Mouse (Mus musculus) cerebellum, adult 2 months (tissue): ENCODE results near the gene Lrig1.

Source experiments
- CTCF ChIP-seq: fragments of 200-500 bp; IDR thresholded peaks from 2 replicates; pipeline ENCODE4 v1.5.1; 2011; ENCODE audit warnings: low read depth, mild to moderate bottlenecking, control low read depth, low read length, moderate library complexity, borderline replicate concordance; ENCODE audit not compliant: insufficient read depth
- POLR2A ChIP-seq: fragments of 200-500 bp; IDR thresholded peaks from 2 replicates; pipeline ENCODE4 v1.6.1; 2011; ENCODE audit warnings: low read length, control low read depth, borderline replicate concordance; ENCODE audit not compliant: insufficient read depth

DNA sequence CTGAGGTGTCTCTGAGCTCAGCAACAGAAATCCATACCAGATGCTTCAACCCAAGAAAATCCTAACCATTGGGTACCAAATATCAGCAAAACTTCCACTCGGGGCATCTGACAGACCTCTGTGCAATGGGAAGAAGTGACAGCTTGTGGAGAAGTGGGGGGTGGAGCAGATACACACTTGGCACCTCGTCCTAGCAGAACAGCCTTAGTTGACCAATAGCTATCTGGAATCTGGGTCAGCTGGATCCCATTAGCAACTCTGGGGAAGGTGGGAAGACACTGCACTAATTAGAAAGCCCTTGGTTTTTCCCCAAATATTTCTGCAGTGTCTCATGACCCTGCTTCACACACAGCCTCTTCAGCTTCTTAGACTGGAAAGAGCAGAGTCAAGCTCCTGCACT, 73.2 kb downstream of the Lrig1 start:
- TF ChIP-seq CTCF (no peak), POLR2A (no peak)
